In genomic region chr16:77535021-77535420, GRCm38 (mm10) we compare ENCODE assay signal across 9 mouse cellular contexts.
A peak's percentile ranks its signal among the peaks of the same experiment; 100 is the strongest.
DNase-seq lines count a peak whose midpoint lies in the region; ATAC-seq and TF ChIP-seq lines count a peak whose summit lies in the region.
"Had no signal": no experiment of that assay in that cellular context is flagged by ENCODE, and none has a peak within 500 bp of the region (broad histone marks: within the 10 kb centered on the region; RNA-seq: fewer than 3 reads in every experiment).

No protein-coding gene starts in this region.

- no peak for ATAC-seq in liver, postnatal 0 days
- no peak for ATAC-seq in liver, embryonic 12.5 days
- no peak for ATAC-seq in heart, embryonic 12.5 days (ENCODE audit: insufficient number of reproducible peaks, low FRiP score)

- H3K4me2 ChIP-seq in liver, postnatal 0 days (ENCODE audit: low read depth, low read length): no peak overlapping the region
- H3K4me2 ChIP-seq in liver, embryonic 12.5 days: no peak overlapping the region
- no peak overlapping the region for H3K4me2 ChIP-seq in heart, embryonic 12.5 days

- no peaks in the 10 kb centered on the region for H3K27me3 ChIP-seq in liver, postnatal 0 days (ENCODE audit: insufficient read depth, low read length)
- no peaks in the 10 kb centered on the region for H3K27me3 ChIP-seq in liver, embryonic 12.5 days (replicated peaks)
- no peaks in the 10 kb centered on the region for H3K27me3 ChIP-seq in heart, embryonic 12.5 days (replicated peaks)

- H3K4me1 ChIP-seq in liver, postnatal 0 days (ENCODE audit: insufficient read depth): no peaks in the 10 kb centered on the region
- H3K4me1 ChIP-seq in liver, embryonic 12.5 days: no peaks in the 10 kb centered on the region
- no peaks in the 10 kb centered on the region for H3K4me1 ChIP-seq in heart, embryonic 12.5 days (replicated peaks)

- no peaks in the 10 kb centered on the region for H3K36me3 ChIP-seq in liver, postnatal 0 days (replicated peaks; ENCODE audit: insufficient read depth, low read length)
- no peaks in the 10 kb centered on the region for H3K36me3 ChIP-seq in liver, embryonic 12.5 days
- peaks cover 6% of the 10 kb centered on the region; the same call in 1 of the 2 replicates for H3K36me3 ChIP-seq in heart, embryonic 12.5 days

- H3K4me3 ChIP-seq in liver, postnatal 0 days (ENCODE audit: low read depth, low read length): no peak overlapping the region
- H3K4me3 ChIP-seq in liver, embryonic 12.5 days: no peak overlapping the region
- no peak overlapping the region for H3K4me3 ChIP-seq in heart, embryonic 12.5 days

- WGBS in liver, postnatal 0 days (ENCODE audit: insufficient replicate concordance): 76% methylated on average over 3 of the region's 3 CpGs
- WGBS in liver, embryonic 12.5 days (ENCODE audit: insufficient replicate concordance): 88% methylated on average over 3 of the region's 3 CpGs
- 74% methylated on average over 3 of the region's 3 CpGs for WGBS in heart, embryonic 12.5 days

- peak; percentile 74 for DNase-seq in embryo, embryonic 10 days (ENCODE audit: low spot score)
- no peak for DNase-seq in embryo, embryonic 9.5 days (ENCODE audit: extremely low spot score)
- DNase-seq in liver, postnatal 0 days: no peak
- DNase-seq in forelimb bud, embryonic 11.5 days (ENCODE audit: low read depth, low spot score): peak; percentile 21
- DNase-seq in retina, embryonic 14.5 days (ENCODE audit: low spot score): peak; percentile 71
- DNase-seq in thymus, postnatal 36 days: no peak

- TF ChIP-seq CTCF in liver, postnatal 0 days (IDR thresholded peaks at IDR 0.05; ENCODE audit: low read depth): peak; percentile 63

- H3K9ac ChIP-seq in liver, postnatal 0 days (replicated peaks): no peak overlapping the region
- H3K9ac ChIP-seq in liver, embryonic 12.5 days: no peak overlapping the region
- no peak overlapping the region for H3K9ac ChIP-seq in heart, embryonic 12.5 days

- H3K27ac ChIP-seq in liver, postnatal 0 days (ENCODE audit: low read depth): no peak overlapping the region
- H3K27ac ChIP-seq in liver, embryonic 12.5 days: no peak overlapping the region
- H3K27ac ChIP-seq in heart, embryonic 12.5 days (ENCODE audit: poor library complexity, severe bottlenecking): no peak overlapping the region
- H3K27ac ChIP-seq: macrophage had no signal

- no peak for TF ChIP-seq EP300 in liver, postnatal 0 days (IDR thresholded peaks at IDR 0.05; ENCODE audit: low read depth)

- H3K9me3 ChIP-seq in liver, postnatal 0 days (ENCODE audit: low read length): 0 out of 2 replicates have a peak, but pooled peaks cover 3% of the 10 kb centered on the region
- H3K9me3 ChIP-seq in liver, embryonic 12.5 days (replicated peaks): no peaks in the 10 kb centered on the region
- H3K9me3 ChIP-seq in heart, embryonic 12.5 days (replicated peaks): no peaks in the 10 kb centered on the region

Comparison
In these comparisons a context has a peak if more than half of its experiments do, and no peak if none do; other contexts are left out.
1. DNase-seq: peak in embryo, embryonic 10 days (single experiment), forelimb bud, embryonic 11.5 days (single experiment) and retina, embryonic 14.5 days (single experiment); none in embryo, embryonic 9.5 days (single experiment), liver, postnatal 0 days (single experiment) and thymus, postnatal 36 days (0 of 2).